In genomic region chr2:133552031-133552841, GRCm38 (mm10) we compare ENCODE assay signal across 9 mouse cellular contexts. TPM values are rescaled to one million over a fixed set of nuclear protein-coding genes. Genes with fewer than 3 reads are reported as not detected.
A peak's percentile ranks its signal among the peaks of the same experiment; 100 is the strongest.
DNase-seq lines count a peak whose midpoint lies in the region; ATAC-seq and TF ChIP-seq lines count a peak whose summit lies in the region.
"Had no signal": no experiment of that assay in that cellular context is flagged by ENCODE, and none has a peak within 500 bp of the region (broad histone marks: within the 10 kb centered on the region; RNA-seq: fewer than 3 reads in every experiment).

Gene Bmp2, plus strand, starts transcription at chr2:133552159.

- no peak within 1 kb of the TSS for H3K27ac ChIP-seq in lung, embryonic 14.5 days (ENCODE audit: low read depth)

- peaks cover 31% of the 10 kb centered on the region for H3K27me3 ChIP-seq in lung, embryonic 14.5 days (ENCODE audit: insufficient read depth, low read length)

- intact Hi-C loops in heart, postnatal 36 days (cut with DNase I) = loop anchor here (5.0 to 10.0 kb wide), 3 partner anchors 387 to 930 kb away; no protein-coding TSS in a partner anchor

- H3K9ac ChIP-seq in lung, embryonic 14.5 days = peak within 1 kb of the TSS; percentile 59

- H3K4me2 ChIP-seq in lung, embryonic 14.5 days = peak within 1 kb of the TSS; percentile 96

- WGBS in lung, embryonic 14.5 days = 1% methylated on average over 91 of the region's 110 CpGs

- H3K9me3 ChIP-seq in lung, embryonic 14.5 days (ENCODE audit: low read depth, low read length) = no peaks in the 10 kb centered on the region

- peak; percentile 69 for ATAC-seq in lung, embryonic 14.5 days (ENCODE audit: insufficient read depth)
- ATAC-seq in activated CD4-positive, CD25-positive, alpha-beta regulatory T cell, adult 4 months = no peak

- no peaks in the 10 kb centered on the region for H3K4me1 ChIP-seq in lung, embryonic 14.5 days (ENCODE audit: insufficient read depth)

- no peaks in the 10 kb centered on the region for H3K36me3 ChIP-seq in lung, embryonic 14.5 days (ENCODE audit: insufficient read depth)

- TF ChIP-seq CTCF in lung, embryonic 14.5 days (IDR thresholded peaks at IDR 0.05; ENCODE audit: low read depth) = no peak

- peak within 1 kb of the TSS; percentile 60 for H3K4me3 ChIP-seq in lung, embryonic 14.5 days (ENCODE audit: low read depth, low read length)
- H3K4me3 ChIP-seq: myocyte had no signal

- peak; percentile 6 for DNase-seq in 3134 (ENCODE audit: extremely low read depth, insufficient read length, low spot score)
- peak; percentile 87 for DNase-seq in adrenal gland, postnatal 14 days
- peak; percentile 46 for DNase-seq in forelimb bud, embryonic 11.5 days (ENCODE audit: low read depth, low spot score)
- DNase-seq in heart, postnatal 36 days = peak; percentile 71 to 78
- peak; percentile 17 for DNase-seq in layer of hippocampus, adult 9-11 months
- DNase-seq in lung, embryonic 14.5 days = peak; percentile 82
- peak; percentile 72 for DNase-seq in ovary, adult 18-20 months (ENCODE audit: low spot score)

RNA-seq across cellular contexts. Expression of gene Bmp2, which starts in this region (rescaled TPM):
- 12.2 and 12.3 TPM in 2 replicates for total RNA-seq in adrenal gland, postnatal 14 days (2021)
- total RNA-seq in heart, postnatal 36 days (2021) = 1 to 10 TPM; 1.8 to 1.9 TPM
- 3.2 TPM in 2 replicates for polyA plus RNA-seq in lung, embryonic 14.5 days (2014; fragmentation: Nextera tagmentation; extraction: Ambion mirVana)
- polyA plus RNA-seq in activated CD4-positive, CD25-positive, alpha-beta regulatory T cell, adult 4 months (2017; shearing (Covaris generic)) = not detected

Comparison
In these comparisons a context has a peak if more than half of its experiments do, and no peak if none do; other contexts are left out.
1. DNase-seq: peak in every context shown above with its lines; median percentile 87 in adrenal gland, postnatal 14 days; 82 in lung, embryonic 14.5 days; 74 in heart, postnatal 36 days; 72 in ovary, adult 18-20 months; 46 in forelimb bud, embryonic 11.5 days; 17 in layer of hippocampus, adult 9-11 months; 6 in 3134.